Mouse (Mus musculus) small intestine, adult 2 months (tissue): ENCODE data around the gene Olfr810.

Experiments used
- CTCF ChIP-seq: fragments of 200-500 bp; IDR thresholded peaks from 2 replicates; pipeline ENCODE4 v1.5.1; 2012; ENCODE audit warnings: low read depth, mild to moderate bottlenecking, control low read depth, inconsistent platforms, low read length, moderate library complexity, mixed read lengths; ENCODE audit not compliant: insufficient replicate concordance, insufficient read length; ENCODE audit errors: extremely low read depth
- POLR2A ChIP-seq: fragments of 200-500 bp; IDR thresholded peaks from 2 replicates; pipeline ENCODE4 v1.6.1; 2012; ENCODE audit warnings: low read depth, mild to moderate bottlenecking, control low read depth, inconsistent platforms, low read length, moderate library complexity

DNA sequence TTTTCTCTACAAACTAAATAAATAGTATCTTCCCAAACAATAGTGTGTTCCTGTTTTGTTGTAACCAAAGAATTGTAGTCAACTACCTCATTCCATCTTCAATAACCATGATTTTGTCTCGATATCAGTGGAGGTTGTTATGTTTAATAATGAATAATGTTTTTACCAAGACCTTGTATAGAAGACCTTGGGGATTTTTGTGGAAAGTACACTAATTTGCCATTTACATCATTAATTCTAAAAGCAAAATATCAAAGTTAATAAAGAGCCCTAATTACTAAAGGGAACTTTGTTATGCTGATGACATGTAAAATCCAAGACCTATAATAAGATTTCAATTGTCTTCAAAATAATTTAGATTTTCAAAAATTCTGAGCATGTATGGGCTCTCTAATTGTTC, 37.0 kb downstream of the Olfr810 start, which contains the start of gene Olfr807:
- TF ChIP-seq CTCF, result no peak
- no peak for TF ChIP-seq POLR2A
